ENCODE assay signal across 25 mouse cellular contexts in genomic region chr7:66892096-66892495, GRCm38 (mm10). TPM values are rescaled to one million over a fixed set of nuclear protein-coding genes. Genes with fewer than 3 reads are reported as not detected.
DNase-seq lines count a peak whose midpoint lies in the region; ATAC-seq and TF ChIP-seq lines count a peak whose summit lies in the region.
"Had no signal": no experiment of that assay in that cellular context is flagged by ENCODE, and none has a peak within 500 bp of the region (broad histone marks: within the 10 kb centered on the region; RNA-seq: fewer than 3 reads in every experiment).

No protein-coding gene starts in this region.

- no peak overlapping the region for H3K4me2 ChIP-seq in embryonic facial prominence, embryonic 13.5 days
- no peak overlapping the region for H3K4me2 ChIP-seq in stomach, embryonic 16.5 days (ENCODE audit: low read depth, low read length)
- H3K4me2 ChIP-seq: forebrain, embryonic 12.5 days; heart, embryonic 13.5 days; hindbrain, embryonic 14.5 days had no signal

- no peak for ATAC-seq in embryonic facial prominence, embryonic 13.5 days (ENCODE audit: insufficient number of reproducible peaks, insufficient read depth, low FRiP score, low TSS enrichment, low read depth)
- ATAC-seq in stomach, embryonic 16.5 days (ENCODE audit: insufficient read depth, low FRiP score): no peak
- ATAC-seq in frontal cortex, adult (ENCODE audit: low TSS enrichment): no peak
- ATAC-seq: activated CD4-positive, CD25-positive, alpha-beta regulatory T cell, adult 4 months; forebrain, embryonic 16.5 days; hindbrain, postnatal 0 days; inflammation-experienced regulatory T-cells, adult 6 months; intestine, embryonic 16.5 days had no signal

- DNase-seq in embryonic facial prominence, embryonic 10.5 days (ENCODE audit: low spot score): no peak
- DNase-seq in limb, embryonic 10.5 days (ENCODE audit: low spot score): no peak
- no peak for DNase-seq in lung, adult 2 months
- DNase-seq in right cerebral cortex, adult 2 months (ENCODE audit: low spot score in 2 of 2): no peak
- DNase-seq: adrenal gland, adult 8-10 months; adrenal gland, postnatal 25 days; cerebellum, adult 11-12 months; cerebellum, adult 8-10 months; cerebellum, postnatal 14 days; gastrocnemius, postnatal 25 days; heart, postnatal 14 days; heart, postnatal 4 days; kidney, adult 18-20 months had no signal

- WGBS in embryonic facial prominence, embryonic 10.5 days: 75% methylated on average over 4 of the region's 4 CpGs
- 69% methylated on average over 4 of the region's 4 CpGs for WGBS in embryonic facial prominence, embryonic 13.5 days
- WGBS in limb, embryonic 10.5 days: 83% methylated on average over 4 of the region's 4 CpGs
- 73% methylated on average over 4 of the region's 4 CpGs for WGBS in stomach, embryonic 16.5 days
- WGBS in lung, adult 2 months: 72% methylated on average over 4 of the region's 4 CpGs

- no peaks in the 10 kb centered on the region for H3K9me3 ChIP-seq in embryonic facial prominence, embryonic 10.5 days
- no peaks in the 10 kb centered on the region; the same call in 1 of the 2 replicates for H3K9me3 ChIP-seq in embryonic facial prominence, embryonic 13.5 days
- H3K9me3 ChIP-seq in limb, embryonic 10.5 days (replicated peaks): no peaks in the 10 kb centered on the region
- H3K9me3 ChIP-seq in stomach, embryonic 16.5 days (replicated peaks; ENCODE audit: control insufficient read depth, low read length): no peaks in the 10 kb centered on the region
- H3K9me3 ChIP-seq: forebrain, embryonic 12.5 days; heart, embryonic 13.5 days had no signal

- H3K27ac ChIP-seq in embryonic facial prominence, embryonic 10.5 days (replicated peaks): peak overlapping the region; percentile 44; the same call in 1 of the 2 replicates
- peak overlapping the region; percentile 81 for H3K27ac ChIP-seq in embryonic facial prominence, embryonic 13.5 days
- peak overlapping the region; percentile 25 for H3K27ac ChIP-seq in limb, embryonic 10.5 days
- peak overlapping the region; percentile 81 for H3K27ac ChIP-seq in stomach, embryonic 16.5 days (ENCODE audit: low read length)
- H3K27ac ChIP-seq: forebrain, embryonic 12.5 days; heart, embryonic 13.5 days; hindbrain, embryonic 14.5 days; hindbrain, postnatal 0 days had no signal

- H3K27me3 ChIP-seq in embryonic facial prominence, embryonic 10.5 days (replicated peaks; ENCODE audit: low read depth, poor library complexity, severe bottlenecking): no peaks in the 10 kb centered on the region
- H3K27me3 ChIP-seq in embryonic facial prominence, embryonic 13.5 days: no peaks in the 10 kb centered on the region
- no peaks in the 10 kb centered on the region for H3K27me3 ChIP-seq in limb, embryonic 10.5 days (ENCODE audit: low read depth, poor library complexity, severe bottlenecking)
- no peaks in the 10 kb centered on the region for H3K27me3 ChIP-seq in stomach, embryonic 16.5 days (ENCODE audit: control insufficient read depth, insufficient read depth, low read length)
- H3K27me3 ChIP-seq: forebrain, embryonic 12.5 days; heart, embryonic 13.5 days had no signal

- no peak overlapping the region for H3K9ac ChIP-seq in embryonic facial prominence, embryonic 13.5 days
- no peak overlapping the region for H3K9ac ChIP-seq in stomach, embryonic 16.5 days (ENCODE audit: low read length)
- H3K9ac ChIP-seq: forebrain, embryonic 12.5 days; heart, embryonic 13.5 days; hindbrain, embryonic 14.5 days had no signal

- H3K4me3 ChIP-seq in embryonic facial prominence, embryonic 10.5 days: no peak overlapping the region
- H3K4me3 ChIP-seq in embryonic facial prominence, embryonic 13.5 days: no peak overlapping the region
- no peak overlapping the region for H3K4me3 ChIP-seq in limb, embryonic 10.5 days
- no peak overlapping the region for H3K4me3 ChIP-seq in stomach, embryonic 16.5 days (replicated peaks; ENCODE audit: low read length)
- no peak overlapping the region for H3K4me3 ChIP-seq in lung, adult 2 months (replicated peaks; ENCODE audit: extremely low read depth, low read depth, low read length)
- H3K4me3 ChIP-seq: erythroblast, embryonic 14.5 days; forebrain, embryonic 12.5 days; heart, embryonic 13.5 days had no signal

- TF ChIP-seq CTCF in lung, adult 2 months (IDR thresholded peaks at IDR 0.05; ENCODE audit: insufficient read depth, low read length): no peak

- no peaks in the 10 kb centered on the region for H3K36me3 ChIP-seq in embryonic facial prominence, embryonic 10.5 days (replicated peaks)
- peaks cover 28% of the 10 kb centered on the region for H3K36me3 ChIP-seq in embryonic facial prominence, embryonic 13.5 days
- no peaks in the 10 kb centered on the region for H3K36me3 ChIP-seq in limb, embryonic 10.5 days
- H3K36me3 ChIP-seq in stomach, embryonic 16.5 days (ENCODE audit: control insufficient read depth, insufficient read depth, low read length): no peaks in the 10 kb centered on the region
- H3K36me3 ChIP-seq: forebrain, embryonic 12.5 days had no signal

- TF ChIP-seq POLR2A in lung, adult 2 months (IDR thresholded peaks at IDR 0.05; ENCODE audit: borderline replicate concordance, extremely low read depth, low read depth, low read length): no peak

- peaks cover 16% of the 10 kb centered on the region for H3K4me1 ChIP-seq in embryonic facial prominence, embryonic 10.5 days
- peaks cover 15% of the 10 kb centered on the region for H3K4me1 ChIP-seq in embryonic facial prominence, embryonic 13.5 days
- H3K4me1 ChIP-seq in limb, embryonic 10.5 days: peaks cover 9% of the 10 kb centered on the region; the same call in 1 of the 2 replicates
- H3K4me1 ChIP-seq in stomach, embryonic 16.5 days (ENCODE audit: control insufficient read depth, insufficient read depth, low read length): 0 out of 2 replicates have a peak, but pooled peaks cover 4% of the 10 kb centered on the region
- no peaks in the 10 kb centered on the region for H3K4me1 ChIP-seq in lung, adult 2 months (ENCODE audit: control insufficient read depth, insufficient read depth, low read length)
- H3K4me1 ChIP-seq: forebrain, embryonic 12.5 days; heart, embryonic 13.5 days had no signal

RNA-seq across cellular contexts. Expression of gene Adamts17, which starts 52.6 kb away (rescaled TPM):
- 2.4 and 2.6 TPM in 2 replicates for polyA plus RNA-seq in embryonic facial prominence, embryonic 10.5 days (2016; fragmentation: Nextera tagmentation; extraction: Ambion mirVana)
- 13.2 and 14.8 TPM in 2 replicates for polyA plus RNA-seq in embryonic facial prominence, embryonic 13.5 days (2015; fragmentation: Nextera tagmentation; extraction: Ambion mirVana)
- polyA plus RNA-seq in limb, embryonic 10.5 days (2016; fragmentation: Nextera tagmentation; extraction: Ambion mirVana): 4.4 and 6.7 TPM in 2 replicates
- polyA plus RNA-seq in stomach, embryonic 16.5 days (2015; fragmentation: Nextera tagmentation; extraction: Ambion mirVana): 5.3 and 5.9 TPM in 2 replicates
- polyA plus RNA-seq in lung, adult 2 months (2012; rRNA removed): 7.2 and 7.5 TPM in 2 replicates
- polyA plus RNA-seq: erythroblast, embryonic 14.5 days had no signal

Comparison
In these comparisons a context has a peak if more than half of its experiments do, and no peak if none do; other contexts are left out.
1. H3K27ac ChIP-seq: peak in every context shown above with its lines; median percentile 81 in embryonic facial prominence, embryonic 13.5 days; 81 in stomach, embryonic 16.5 days; 44 in embryonic facial prominence, embryonic 10.5 days; 25 in limb, embryonic 10.5 days.